9 mouse cellular contexts compared by ENCODE assay signal in the genomic region with DNA sequence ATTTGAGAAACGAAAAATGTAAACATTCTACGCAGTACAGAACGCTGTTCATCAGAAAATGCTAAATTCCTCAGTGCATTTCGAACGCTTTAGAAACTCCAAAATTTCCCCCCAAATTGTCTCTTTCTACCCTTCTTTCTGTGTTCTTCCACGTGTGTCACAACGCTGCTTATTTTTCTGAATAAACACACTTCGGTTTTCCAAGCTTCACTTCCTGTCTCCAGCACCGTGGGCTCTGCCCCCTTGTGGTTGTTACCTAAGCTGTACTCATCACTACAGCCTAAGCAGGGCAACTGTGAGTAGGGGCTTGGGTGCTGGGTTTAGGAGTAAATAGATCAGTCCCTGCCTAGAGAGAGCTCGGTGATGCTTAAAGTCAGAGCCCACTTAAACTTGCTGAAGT. TPM values are rescaled to one million over a fixed set of nuclear protein-coding genes. Genes with fewer than 3 reads are reported as not detected.
DNase-seq lines count a peak whose midpoint lies in the region; ATAC-seq and TF ChIP-seq lines count a peak whose summit lies in the region.
"Had no signal": no experiment of that assay in that cellular context is flagged by ENCODE, and none has a peak within 500 bp of the region (broad histone marks: within the 10 kb centered on the region; RNA-seq: fewer than 3 reads in every experiment).

No protein-coding gene starts in this region.

- no peak for TF ChIP-seq POLR2A in liver, adult 2 months (IDR thresholded peaks at IDR 0.05; ENCODE audit: extremely low read depth, insufficient read depth, low read length)

- peak overlapping the region; percentile 32; the same call in 1 of the 2 replicates for H3K4me2 ChIP-seq in neural tube, embryonic 12.5 days (replicated peaks)

- no peaks in the 10 kb centered on the region for H3K36me3 ChIP-seq in liver, adult 2 months (ENCODE audit: control insufficient read depth, insufficient read depth, low read length)
- no peaks in the 10 kb centered on the region for H3K36me3 ChIP-seq in neural tube, embryonic 12.5 days

- H3K9ac ChIP-seq in liver, adult 2 months (ENCODE audit: low read depth, low read length), result no peak overlapping the region
- no peak overlapping the region for H3K9ac ChIP-seq in neural tube, embryonic 12.5 days

- peak; percentile 55 for TF ChIP-seq CTCF in left cerebral cortex, adult 2 months (IDR thresholded peaks at IDR 0.05)
- peak; percentile 41; the same call in 1 of the 2 replicates for TF ChIP-seq CTCF in liver, adult 2 months (IDR thresholded peaks at IDR 0.05; ENCODE audit: low read depth, low read length)

- intact Hi-C loops in left cerebral cortex, adult 2 months (cut with DNase I), result no loop called here
- intact Hi-C loops in left cerebral cortex, postnatal 10 days (cut with DNase I), result no loop called here

- peak; percentile 49 for ATAC-seq in activated CD4-positive, CD25-positive, alpha-beta regulatory T cell, adult 4 months
- ATAC-seq in granulocyte monocyte progenitor cell, adult 5-6 weeks (replicated peaks; ENCODE audit: poor library complexity, severe bottlenecking), result peak; percentile 91
- no peak for ATAC-seq in neural tube, embryonic 12.5 days (ENCODE audit: low FRiP score, low read depth)

- no peaks in the 10 kb centered on the region for H3K27me3 ChIP-seq in liver, adult 2 months (ENCODE audit: control insufficient read depth, insufficient read depth, low read length)
- H3K27me3 ChIP-seq in neural tube, embryonic 12.5 days (replicated peaks), result no peaks in the 10 kb centered on the region

- DNase-seq in left cerebral cortex, adult 2 months (ENCODE audit: extremely low spot score in 1 of 2, low spot score in 2 of 2), result no peak
- DNase-seq in left cerebral cortex, postnatal 10 days (ENCODE audit: extremely low spot score in 1 of 2, low spot score in 2 of 2), result no peak
- DNase-seq in liver, adult 2 months (ENCODE audit: extremely low read depth, low read depth, low spot score), result no peak
- DNase-seq in cerebellum, adult 8-10 months, result no peak
- no peak for DNase-seq in adrenal gland, postnatal 25 days

- no peaks in the 10 kb centered on the region for H3K4me1 ChIP-seq in liver, adult 2 months (ENCODE audit: control insufficient read depth, insufficient read depth, low read length)
- H3K4me1 ChIP-seq in neural tube, embryonic 12.5 days, result no peaks in the 10 kb centered on the region

- no peaks in the 10 kb centered on the region for H3K79me2 ChIP-seq in liver, adult 2 months (ENCODE audit: control insufficient read depth, insufficient read depth, low read length)

- 26% methylated on average over 10 of the region's 10 CpGs for whole genome bisulfite sequencing in liver, adult 2 months
- WGBS in neural tube, embryonic 12.5 days, result 41% methylated on average over 10 of the region's 10 CpGs

- no peak overlapping the region for H3K27ac ChIP-seq in left cerebral cortex, adult 2 months
- H3K27ac ChIP-seq in liver, adult 2 months (replicated peaks; ENCODE audit: insufficient read depth, low read depth, low read length), result no peak overlapping the region
- no peak overlapping the region for H3K27ac ChIP-seq in neural tube, embryonic 12.5 days

- H3K4me3 ChIP-seq in left cerebral cortex, adult 2 months, result peak overlapping the region; percentile 19; the same call in 1 of the 2 replicates
- H3K4me3 ChIP-seq in liver, adult 2 months (ENCODE audit: insufficient read depth, low read depth, low read length), result no peak overlapping the region
- no peak overlapping the region for H3K4me3 ChIP-seq in neural tube, embryonic 12.5 days

- H3K9me3 ChIP-seq in neural tube, embryonic 12.5 days, result no peaks in the 10 kb centered on the region

RNA-seq across cellular contexts. Expression of gene Fgf6, which starts 19.4 kb away (rescaled TPM):
- not detected for total RNA-seq in left cerebral cortex, adult 2 months (2021)
- total RNA-seq in left cerebral cortex, postnatal 10 days (2021), result not detected
- polyA plus RNA-seq in activated CD4-positive, CD25-positive, alpha-beta regulatory T cell, adult 4 months (2017; shearing (Covaris generic)), result not detected
- total RNA-seq in granulocyte monocyte progenitor cell, adult 5-6 weeks (2014; fragmentation: Nextera tagmentation), result not detected in 2 replicates
- total RNA-seq in granulocyte monocyte progenitor cell, adult 5-6 weeks (2017), result not detected in 2 replicates
- not detected in 2 replicates for total RNA-seq in liver, adult 2 months (2014; rRNA removed)
- polyA plus RNA-seq in liver, adult 2 months (2012; rRNA removed), result not detected in 2 replicates
- 0.13 and 0.34 TPM in 2 replicates for polyA plus RNA-seq in neural tube, embryonic 12.5 days (2016; fragmentation: Nextera tagmentation; extraction: Ambion mirVana)
- not detected in 2 replicates for total RNA-seq in adrenal gland, postnatal 25 days (2021)
- polyA plus RNA-seq: gonadal fat pad, adult 2 months had no signal

RNA-seq across cellular contexts. Expression of gene Fgf23, which starts 37.9 kb away (rescaled TPM):
- total RNA-seq in left cerebral cortex, adult 2 months (2021), result under 1 TPM; 0.44 to 0.68 TPM
- total RNA-seq in left cerebral cortex, postnatal 10 days (2021), result under 1 TPM; 0.36 to 0.51 TPM
- polyA plus RNA-seq in activated CD4-positive, CD25-positive, alpha-beta regulatory T cell, adult 4 months (2017; shearing (Covaris generic)), result not detected
- total RNA-seq in granulocyte monocyte progenitor cell, adult 5-6 weeks (2014; fragmentation: Nextera tagmentation), result not detected in 2 replicates
- not detected in 2 replicates for total RNA-seq in granulocyte monocyte progenitor cell, adult 5-6 weeks (2017)
- total RNA-seq in liver, adult 2 months (2014; rRNA removed), result not detected in 2 replicates
- not detected in 2 replicates for polyA plus RNA-seq in liver, adult 2 months (2012; rRNA removed)
- not detected in 2 replicates for polyA plus RNA-seq in neural tube, embryonic 12.5 days (2016; fragmentation: Nextera tagmentation; extraction: Ambion mirVana)
- total RNA-seq in adrenal gland, postnatal 25 days (2021), result not detected in 2 replicates
- polyA plus RNA-seq: gonadal fat pad, adult 2 months had no signal
